Mouse (Mus musculus) ES-Bruce4 (cell line): ENCODE measurements at regions not wholly inside any gene's neighbourhood (a gene's known extent, or its start where the extent isn't known, plus 50 kb on each side); places are given as distances from the start of the nearest gene placed in this dataset.

Experiments used
- H3K27ac ChIP-seq: 2 replicates; pipeline ENCODE4 v1.5.1; 2012; ENCODE audit warnings: low read length, inconsistent platforms; ENCODE audit not compliant: insufficient read depth
- H3K27me3 ChIP-seq: 2 replicates; pipeline ENCODE4 v1.6.1; 2012; ENCODE audit warnings: mild to moderate bottlenecking, low read length, inconsistent platforms; ENCODE audit not compliant: control insufficient read depth, poor library complexity, insufficient read depth, severe bottlenecking
- H3K36me3 ChIP-seq: 2 replicates; pipeline ENCODE4 v1.6.1; 2012; ENCODE audit warnings: inconsistent platforms, mild to moderate bottlenecking, low read length, moderate library complexity; ENCODE audit not compliant: control insufficient read depth, poor library complexity, insufficient read depth, severe bottlenecking
- H3K4me1 ChIP-seq: one replicate; pipeline ENCODE4 v1.8.1; 2011; ENCODE audit warnings: low read length; ENCODE audit not compliant: control insufficient read depth, insufficient read depth
- H3K4me3 ChIP-seq: 2 replicates; pipeline ENCODE4 v1.5.1; 2011; ENCODE audit warnings: low read depth, mild to moderate bottlenecking, low read length
- H3K9ac ChIP-seq: 2 replicates; pipeline ENCODE4 v1.6.1; 2012; ENCODE audit warnings: low read depth, mild to moderate bottlenecking, inconsistent platforms; ENCODE audit not compliant: poor library complexity, severe bottlenecking
- H3K9me3 ChIP-seq: replicated peaks from 2 replicates; pipeline ENCODE4 v1.6.1; 2012; ENCODE audit warnings: mild to moderate bottlenecking, low read length, inconsistent platforms; ENCODE audit not compliant: control insufficient read depth, poor library complexity, insufficient read depth, severe bottlenecking
- CTCF ChIP-seq: IDR thresholded peaks from one replicate; pipeline ENCODE4 v1.8.1; 2011; ENCODE audit warnings: low read depth, low read length
- EP300 ChIP-seq: IDR thresholded peaks from 2 replicates; pipeline ENCODE4 v1.6.1; 2011; ENCODE audit warnings: low read depth, low read length; ENCODE audit not compliant: insufficient read depth
- POLR2A ChIP-seq: IDR thresholded peaks from one replicate; pipeline ENCODE4 v1.8.1; 2011; ENCODE audit warnings: low read length; ENCODE audit not compliant: insufficient read depth

DNA sequence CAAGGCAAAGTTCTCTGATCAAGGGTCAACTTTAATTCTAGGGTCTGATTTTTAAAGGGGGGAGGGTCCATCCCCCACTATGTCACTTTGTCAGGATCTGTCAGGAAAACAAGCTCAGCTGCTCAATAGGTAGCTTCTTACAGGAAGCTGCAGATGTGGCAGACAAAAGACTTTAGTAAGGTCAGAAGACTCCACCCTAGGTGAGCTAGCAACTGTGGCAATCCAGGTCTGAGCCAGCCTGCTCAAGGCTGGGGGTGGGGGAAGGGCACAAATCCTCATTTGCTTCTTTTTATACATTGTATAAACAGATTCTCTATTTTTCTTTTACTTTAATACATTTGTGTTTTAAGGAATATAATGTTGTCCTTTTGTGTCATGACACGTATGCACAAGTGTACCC lies 1242.3 kb downstream of the Hace1 start:
- H3K9ac ChIP-seq = no peak overlapping the region
- H3K9me3 ChIP-seq = no peaks in the 10 kb centered on the region; the same call in 1 of the 2 replicates

DNA sequence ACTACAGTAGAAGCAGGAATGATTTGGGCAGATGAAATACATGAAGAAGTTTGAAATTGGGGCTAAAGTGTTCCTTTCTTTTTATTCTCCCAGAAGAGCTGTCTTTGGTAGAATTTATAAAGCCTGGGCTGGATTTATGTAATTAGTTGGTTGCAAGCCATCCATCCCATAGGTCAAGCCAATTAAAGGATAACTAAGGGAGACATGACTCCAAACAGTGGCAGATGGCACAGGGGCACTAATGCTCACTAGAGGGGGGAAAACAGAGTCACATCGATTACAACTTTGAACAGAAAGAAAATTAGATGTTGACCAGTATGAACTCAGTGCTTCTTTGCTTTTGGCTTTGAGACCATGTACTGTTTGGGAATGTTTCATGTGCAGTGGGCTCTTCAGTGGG lies 1246.2 kb downstream of the Hace1 start:
- H3K9ac ChIP-seq = no peak overlapping the region
- H3K36me3 ChIP-seq = no peaks in the 10 kb centered on the region; the same call in 1 of the 2 replicates
- no peaks in the 10 kb centered on the region for H3K4me1 ChIP-seq
- no peaks in the 10 kb centered on the region for H3K27me3 ChIP-seq
- no peak for TF ChIP-seq POLR2A
- no peak for TF ChIP-seq CTCF
- no peak for TF ChIP-seq EP300
- no peak overlapping the region for H3K4me3 ChIP-seq
- H3K27ac ChIP-seq = no peak overlapping the region
- no peaks in the 10 kb centered on the region for H3K9me3 ChIP-seq

More for the DNA sequence above, 1242.3 kb downstream of the Hace1 start:
- H3K27me3 ChIP-seq = no peaks in the 10 kb centered on the region
- H3K4me3 ChIP-seq = 0 out of 2 replicates have a peak overlapping the region, but pooled peaks have one; percentile 5
- H3K36me3 ChIP-seq = no peaks in the 10 kb centered on the region; the same call in 1 of the 2 replicates
- TF ChIP-seq CTCF = no peak
- peak; percentile 97 for TF ChIP-seq EP300
- H3K4me1 ChIP-seq = no peaks in the 10 kb centered on the region
- peak overlapping the region; percentile 73 for H3K27ac ChIP-seq

DNA sequence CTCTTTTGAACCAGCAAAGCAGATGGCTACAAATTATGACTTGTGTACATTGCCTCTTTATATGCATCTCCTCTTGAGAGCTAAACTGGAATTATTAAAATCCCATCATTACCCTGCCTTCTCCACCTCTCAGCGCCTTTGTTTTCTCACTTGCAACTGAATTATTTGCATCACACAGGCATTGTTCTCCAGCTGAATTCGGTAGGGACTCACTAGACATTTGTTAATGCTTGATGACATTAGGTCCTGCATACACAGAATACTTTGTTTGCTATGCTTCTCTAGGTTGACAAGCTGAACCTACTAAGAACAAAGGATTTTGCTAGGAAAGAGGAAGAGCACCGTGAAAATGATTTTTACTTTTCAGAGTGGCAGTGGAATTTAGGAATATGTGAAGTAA lies 1248.4 kb downstream of the Hace1 start:
- H3K27ac ChIP-seq = no peak overlapping the region
- no peak overlapping the region for H3K4me3 ChIP-seq
- TF ChIP-seq EP300 (no peak), CTCF (no peak), POLR2A (no peak)
- no peak overlapping the region for H3K9ac ChIP-seq
- no peaks in the 10 kb centered on the region for H3K4me1 ChIP-seq
- no peaks in the 10 kb centered on the region; the same call in 1 of the 2 replicates for H3K36me3 ChIP-seq
- H3K9me3 ChIP-seq = no peaks in the 10 kb centered on the region
- H3K27me3 ChIP-seq = no peaks in the 10 kb centered on the region

DNA sequence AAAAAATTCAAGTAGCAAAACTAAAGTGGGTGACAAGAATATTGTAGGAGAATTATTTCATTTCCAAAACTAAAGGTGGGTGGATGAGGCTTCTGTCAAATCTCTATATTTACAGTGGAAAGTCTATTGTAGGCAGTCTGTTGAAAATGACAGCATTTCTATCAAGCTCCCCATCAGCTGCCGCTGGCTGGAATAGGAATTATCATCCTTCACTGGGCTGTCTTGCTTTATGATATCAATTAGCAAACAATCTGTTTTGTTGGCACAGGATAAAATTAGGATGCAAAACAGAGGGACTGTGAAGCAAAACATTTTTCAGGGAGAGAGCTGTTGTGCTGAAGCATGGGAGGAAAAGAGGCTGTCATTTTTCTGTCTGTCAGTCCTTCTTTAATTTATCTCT lies 1249.0 kb downstream of the Hace1 start:
- Histone ChIP-seq H3K36me3 (no peaks in the 10 kb centered on the region), H3K9me3 (no peaks in the 10 kb centered on the region), H3K27ac (no peak overlapping the region), H3K4me3 (no peak overlapping the region), H3K9ac (no peak overlapping the region), H3K27me3 (no peaks in the 10 kb centered on the region), H3K4me1 (no peaks in the 10 kb centered on the region)
- TF ChIP-seq POLR2A (no peak), EP300 (no peak), CTCF (no peak)

DNA sequence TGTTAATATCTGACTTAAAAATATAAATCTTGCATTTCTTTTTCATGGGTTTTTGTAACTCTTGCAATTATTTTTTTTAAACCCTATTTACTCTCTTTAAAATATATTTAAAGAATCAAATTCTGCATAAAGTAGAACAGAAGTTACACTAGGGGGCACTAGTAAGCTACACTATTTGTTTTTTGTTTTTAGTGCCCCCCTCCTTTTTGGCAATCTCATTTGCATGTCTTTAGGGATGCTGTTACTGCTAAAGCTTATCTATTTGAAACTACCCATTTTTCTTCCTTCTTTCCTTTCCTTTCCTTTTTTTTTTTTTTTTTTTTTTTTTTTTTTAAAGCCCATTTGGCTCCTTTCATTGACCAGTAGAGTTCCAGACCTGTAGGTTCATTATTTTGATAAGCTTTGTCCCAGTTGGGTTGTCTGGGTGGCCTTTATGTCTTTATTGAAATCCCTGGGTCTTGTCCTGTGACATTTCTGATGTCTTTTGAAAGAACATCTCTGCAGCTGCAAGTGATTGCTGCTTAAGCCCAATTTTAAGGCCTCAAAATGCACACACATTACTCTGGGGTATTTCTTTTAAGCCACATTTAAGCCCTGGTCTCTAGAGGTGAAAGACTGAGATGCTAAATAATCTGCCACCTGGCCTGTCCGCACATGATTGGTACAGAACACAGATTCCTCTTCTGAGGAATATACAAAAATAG lies 1249.6 kb downstream of the Hace1 start:
- no peaks in the 10 kb centered on the region for H3K27me3 ChIP-seq
- TF ChIP-seq CTCF = no peak
- TF ChIP-seq POLR2A = no peak
- TF ChIP-seq EP300 = no peak
- peak overlapping the region; percentile 69 for H3K27ac ChIP-seq
- no peaks in the 10 kb centered on the region for H3K36me3 ChIP-seq
- H3K4me1 ChIP-seq = no peaks in the 10 kb centered on the region
- H3K9ac ChIP-seq = no peak overlapping the region
- no peaks in the 10 kb centered on the region for H3K9me3 ChIP-seq
- no peak overlapping the region for H3K4me3 ChIP-seq

DNA sequence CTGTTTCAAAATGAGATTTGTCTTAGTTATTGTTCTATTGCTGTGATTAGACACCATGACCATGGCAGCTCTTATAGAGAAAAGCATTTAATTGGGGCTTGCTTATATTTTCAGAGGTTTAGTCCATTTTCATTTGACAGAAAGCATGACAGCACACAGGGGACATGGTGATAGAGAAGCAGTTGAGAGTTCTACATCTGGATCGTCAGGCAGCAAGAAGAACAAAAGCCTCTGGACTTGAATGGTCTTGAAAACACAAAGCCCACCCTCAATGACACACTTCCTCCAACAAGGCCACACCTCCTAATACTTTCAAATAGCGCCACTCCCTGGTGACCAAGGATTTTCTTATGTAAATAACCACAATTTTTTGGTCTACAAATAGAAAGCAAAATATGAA lies 1250.5 kb downstream of the Hace1 start:
- no peak for TF ChIP-seq EP300
- no peak for TF ChIP-seq POLR2A
- TF ChIP-seq CTCF = no peak
- Histone ChIP-seq H3K36me3 (no peaks in the 10 kb centered on the region), H3K9me3 (no peaks in the 10 kb centered on the region; the same call in none of the 2 replicates), H3K27me3 (no peaks in the 10 kb centered on the region), H3K4me3 (no peak overlapping the region), H3K9ac (no peak overlapping the region), H3K4me1 (no peaks in the 10 kb centered on the region), H3K27ac (no peak overlapping the region)
